Mouse (Mus musculus) ovary, adult 18-20 months (tissue): ENCODE data around the gene Gm37240.

Source experiments
- DNase-seq: peaks from one replicate; pipeline ENCODE4 v3.0.0; 2022; ENCODE audit warnings: low spot score, mixed read lengths

The Gm37240 gene

GRCm38 (mm10) chr3:85634389-85635125 is 252.8 kb downstream of the Gm37240 start:
- no peak for DNase-seq

DNA sequence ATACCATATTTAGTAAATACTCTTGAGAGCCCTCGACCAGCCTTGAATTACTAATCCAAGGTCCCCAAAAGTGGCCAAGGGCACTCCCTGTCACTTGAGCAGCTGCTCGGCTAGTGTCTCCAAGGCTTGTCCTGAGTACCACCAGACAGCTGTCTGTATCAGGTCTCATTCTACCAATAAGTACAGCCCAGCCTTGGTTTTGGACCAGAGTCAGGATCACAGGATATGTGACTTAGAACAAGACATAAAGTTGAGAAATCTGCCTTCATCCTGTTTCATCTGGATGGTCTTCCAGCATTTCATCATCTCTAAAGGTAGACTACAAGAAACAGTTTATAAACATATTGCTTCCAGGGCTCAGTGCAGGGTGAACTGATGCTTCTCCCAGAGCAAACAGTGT is 253.6 kb downstream of the Gm37240 start:
- DNase-seq, result no peak

DNA sequence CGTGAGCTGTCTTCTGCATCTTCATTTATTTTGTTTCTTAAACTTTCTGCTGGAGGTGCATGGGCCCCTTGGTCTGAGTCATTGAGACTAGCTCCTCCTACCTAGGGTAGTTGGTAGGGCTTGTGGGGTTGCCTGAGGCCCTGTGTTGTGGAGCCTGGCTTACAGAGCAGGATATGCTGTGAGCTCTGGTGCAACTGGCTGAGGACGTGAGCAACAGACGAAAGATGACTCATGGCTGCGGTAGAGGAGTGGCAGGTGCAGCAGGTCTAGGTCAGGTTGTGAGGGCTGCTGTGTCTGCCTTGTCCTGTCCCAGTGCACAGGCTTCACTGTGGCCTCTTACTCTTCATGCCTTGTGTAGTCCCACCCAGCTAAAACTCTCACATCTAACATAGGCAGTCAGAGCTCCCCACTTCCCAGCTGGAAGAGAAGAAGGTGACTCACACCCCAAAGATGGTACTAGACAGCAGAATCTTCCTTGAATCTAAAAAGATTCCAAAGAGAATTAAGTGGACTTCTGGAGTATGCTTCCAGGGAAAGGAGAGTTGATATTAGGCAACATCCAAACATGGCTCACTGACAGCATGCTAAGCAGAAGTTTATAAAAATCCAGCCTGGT is 257.3 kb downstream of the Gm37240 start:
- DNase-seq, result no peak

GRCm38 (mm10) chr3:85619751-85620150 is 267.6 kb downstream of the Gm37240 start:
- no peak for DNase-seq

- DNase-seq, result no peak
Observed at GRCm38 (mm10) chr3:85619345-85619744, 268.0 kb downstream of the Gm37240 start.

DNA sequence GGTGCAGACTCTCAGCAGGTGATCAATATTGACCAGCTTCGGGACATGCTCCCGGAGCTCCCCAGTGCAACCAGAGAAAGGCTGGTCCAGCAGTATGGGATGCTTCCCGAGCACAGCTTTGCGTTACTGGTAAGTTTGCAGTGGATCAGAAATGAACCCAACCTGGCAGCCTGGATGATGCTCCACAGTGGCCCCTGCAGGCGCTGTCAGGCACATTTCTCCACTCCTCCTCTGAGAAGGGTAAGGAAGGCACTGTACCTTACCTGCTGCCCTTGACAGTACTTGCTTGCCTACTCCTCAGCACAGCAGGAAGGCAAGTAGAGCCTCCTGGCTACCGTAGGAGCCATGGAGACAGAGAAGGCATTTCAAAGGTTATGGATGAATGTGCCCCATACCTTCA is 268.4 kb downstream of the Gm37240 start:
- DNase-seq, result no peak

DNA sequence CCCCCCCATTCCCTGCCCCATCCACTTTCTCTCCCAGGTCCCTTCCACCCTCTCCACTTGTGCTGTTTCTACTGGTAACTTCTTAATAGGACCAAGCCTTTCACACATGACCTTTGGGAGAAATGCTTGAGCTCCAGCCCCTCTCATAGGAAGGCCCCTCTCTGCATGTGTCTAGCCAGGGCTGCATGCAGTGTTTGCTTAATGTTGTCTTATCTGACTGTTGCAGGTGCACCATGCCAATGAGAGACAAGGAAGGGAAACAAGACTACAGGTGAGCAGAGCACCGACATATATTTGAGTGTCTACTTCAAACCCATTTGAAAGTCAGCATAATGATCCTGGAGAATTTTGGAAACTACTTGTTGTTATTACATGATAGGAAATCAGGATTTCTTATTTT is 270.9 kb downstream of the Gm37240 start:
- DNase-seq, result no peak

GRCm38 (mm10) chr3:85607753-85608152 is 279.6 kb downstream of the Gm37240 start:
- no peak for DNase-seq

- DNase-seq, result no peak
Observed at GRCm38 (mm10) chr3:85606912-85607311, 280.4 kb downstream of the Gm37240 start.

DNA sequence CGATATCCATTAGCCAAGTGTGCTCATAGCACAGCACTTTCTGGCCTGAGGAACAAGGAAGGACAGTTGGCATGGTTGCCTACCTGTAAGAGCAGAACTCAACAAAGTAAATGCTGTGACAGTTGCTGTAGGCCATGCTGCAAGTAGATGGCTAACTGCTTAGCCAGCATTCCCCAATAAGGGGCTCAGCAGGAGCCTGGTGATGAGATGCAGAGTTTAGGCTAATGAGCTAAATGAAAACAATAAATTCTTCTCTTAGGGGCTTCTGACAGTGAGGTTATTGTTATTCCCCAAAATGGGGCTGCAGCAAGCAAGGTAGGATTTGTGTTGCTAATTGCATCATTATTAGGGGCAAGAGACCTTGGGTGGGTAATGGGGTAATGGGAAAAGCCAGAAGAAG is 283.5 kb downstream of the Gm37240 start:
- DNase-seq, result no peak

GRCm38 (mm10) chr3:85601841-85602305 is 285.4 kb downstream of the Gm37240 start:
- no peak for DNase-seq

DNA sequence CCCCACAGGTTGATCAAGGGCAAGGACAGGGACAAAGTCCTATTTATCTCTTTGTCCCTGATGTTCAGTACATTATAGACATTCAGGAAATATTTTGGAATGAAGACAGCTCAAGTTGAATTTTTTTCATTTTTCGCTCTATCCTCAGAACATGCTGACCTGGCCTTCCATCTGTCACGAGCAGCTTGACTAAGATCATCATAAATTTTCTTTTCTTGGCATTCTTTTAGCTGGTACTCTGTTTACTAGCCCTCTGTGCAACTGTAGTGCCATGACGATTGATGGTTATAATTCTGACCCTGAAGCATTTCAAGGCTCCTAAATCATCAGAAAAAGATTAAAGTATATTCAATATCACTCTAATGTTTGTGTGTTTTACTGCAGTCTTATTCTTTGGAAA is 287.8 kb downstream of the Gm37240 start:
- peak; percentile 9 for DNase-seq

DNA sequence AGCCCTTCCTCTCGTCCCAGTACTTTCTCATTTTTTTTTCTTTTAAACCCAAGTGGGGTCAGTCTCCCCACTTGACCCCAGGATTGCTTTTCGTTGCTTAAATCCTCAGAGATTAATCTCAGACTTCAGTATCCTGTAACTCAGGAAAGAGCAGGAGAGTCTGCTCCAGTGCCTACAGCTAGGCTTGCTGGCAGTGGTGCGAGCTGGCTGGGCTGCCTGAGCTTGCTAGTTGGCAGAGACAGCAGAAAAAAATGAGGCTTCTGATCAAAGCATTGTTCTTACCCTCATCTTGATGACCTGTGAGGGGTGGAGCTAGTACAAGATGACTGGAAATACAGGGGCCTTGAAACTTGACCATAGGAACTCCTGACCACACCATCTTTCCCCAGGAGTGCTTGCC is 292.9 kb downstream of the Gm37240 start:
- DNase-seq, result no peak

GRCm38 (mm10) chr3:85592640-85593252 is 294.6 kb downstream of the Gm37240 start:
- DNase-seq, result no peak

- peak; percentile 32 for DNase-seq
Observed at GRCm38 (mm10) chr3:85592067-85592466, 295.3 kb downstream of the Gm37240 start.

- DNase-seq, result no peak
Observed at GRCm38 (mm10) chr3:85590090-85590754, 297.1 kb downstream of the Gm37240 start.

DNA sequence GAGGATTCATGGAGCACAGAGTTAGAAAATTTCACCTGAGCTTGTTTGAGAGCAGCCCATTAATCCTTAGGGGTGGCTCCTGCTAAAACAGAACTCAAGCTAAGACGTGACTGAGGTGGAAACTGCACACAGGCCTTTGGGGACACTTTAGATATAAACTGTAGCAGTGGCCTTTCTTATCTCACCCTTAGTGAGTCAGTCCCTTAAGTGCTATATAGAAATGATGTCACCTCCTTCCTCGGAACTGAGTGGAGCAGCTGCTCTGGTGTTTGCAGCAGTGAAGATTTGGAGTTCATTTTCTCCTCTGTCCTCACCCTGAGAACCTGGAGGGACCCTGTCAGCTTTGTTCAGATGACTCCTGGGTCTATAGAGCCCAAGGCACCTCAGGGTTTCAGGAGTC is 298.6 kb downstream of the Gm37240 start:
- no peak for DNase-seq

- no peak for DNase-seq
Observed at GRCm38 (mm10) chr3:85584966-85585365, 302.4 kb downstream of the Gm37240 start.

GRCm38 (mm10) chr3:85583194-85583593 is 304.1 kb downstream of the Gm37240 start:
- DNase-seq, result no peak

- no peak for DNase-seq
Observed at GRCm38 (mm10) chr3:85582726-85583125, 304.6 kb downstream of the Gm37240 start.

DNA sequence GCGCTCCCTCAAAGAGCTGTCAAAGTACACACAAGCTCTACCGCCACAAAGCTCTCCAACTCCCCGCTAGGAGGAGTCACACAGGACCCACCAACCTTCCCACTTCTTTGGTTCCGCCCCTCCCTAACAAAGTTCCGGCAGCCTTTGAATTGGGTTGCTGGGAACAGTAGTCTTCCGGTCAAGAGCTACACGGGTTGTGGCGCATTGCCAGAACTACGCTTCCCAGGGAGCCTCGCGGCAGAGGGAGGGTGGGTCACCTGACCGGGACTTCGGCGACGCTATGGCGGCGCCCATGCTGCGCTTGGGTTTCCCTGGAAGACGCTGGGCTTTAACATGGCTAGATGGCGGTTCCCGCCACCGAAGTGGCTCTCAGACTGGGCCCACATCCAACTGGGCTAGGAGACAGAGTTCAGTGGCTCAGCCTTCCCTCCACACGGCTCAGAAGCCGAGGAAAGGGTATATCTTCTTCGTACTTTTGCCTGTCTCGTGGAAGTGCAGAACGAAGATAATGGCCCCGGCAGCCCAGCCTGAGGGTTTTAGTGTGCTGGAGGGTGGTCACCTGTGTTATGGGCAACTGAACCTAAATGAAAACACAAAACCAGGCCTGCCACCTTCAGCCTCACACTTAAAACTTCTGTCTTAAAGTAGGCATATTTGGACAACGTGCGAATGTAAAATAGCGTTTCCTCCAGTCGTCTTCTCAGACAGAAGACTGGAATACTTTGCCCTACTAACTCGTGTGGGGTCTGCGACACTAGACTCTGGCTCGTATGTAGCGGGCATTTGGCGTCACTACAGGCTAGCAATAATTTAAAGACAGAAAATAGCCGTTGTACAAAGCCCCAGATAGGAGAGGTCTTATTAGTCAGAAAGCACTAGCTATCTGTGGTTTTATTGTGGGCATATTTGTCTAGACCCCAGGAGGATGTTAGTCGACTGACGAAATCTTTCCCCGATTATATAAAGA is 313.2 kb downstream of the Gm37240 start, which contains the start of gene Gatb:
Gene Gatb (plus strand): TSS at position 256 of the 967 bp plus-strand sequence.
- DNase-seq, result peak; percentile 98
